Mouse (Mus musculus) neutrophil, adult 5-6 weeks (primary cell): ENCODE measurements around the gene Rras2. TPM values are rescaled to one million over a fixed set of nuclear protein-coding genes. Genes with fewer than 3 reads are reported as not detected.

Experiments
- ATAC-seq: fragments of 151-379, 151-347 bp; 2 replicates; pipeline ENCODE4 v1.8.0; 2017; ENCODE audit warnings: mild to moderate bottlenecking, moderate TSS enrichment; ENCODE audit not compliant: insufficient number of reproducible peaks, poor library complexity, low FRiP score, severe bottlenecking; ENCODE audit errors: extremely low read depth
- total RNA-seq: library from RNA; stranded (forward); fragments of 200-1000 nt; gene quantifications from 2 replicates; pipeline ENCODE4 v1.2.3, GENCODE M21; 2017

Rras2 gene
- total RNA-seq, 1 experiment from 2014 or later, result 59.9 TPM

- ATAC-seq, result 0 out of 2 replicates have a peak, but pooled peaks have one; percentile 21
These were observed 750 bp downstream of the Rras2 start for GRCm38 (mm10) chr7:114116711-114117351.

GRCm38 (mm10) chr7:114115961-114116360 is 1.6 kb downstream of the Rras2 start:
- no peak for ATAC-seq

GRCm38 (mm10) chr7:114114976-114115375 is 2.6 kb downstream of the Rras2 start:
- no peak for ATAC-seq

- no peak for ATAC-seq
These were observed 3.3 kb downstream of the Rras2 start for GRCm38 (mm10) chr7:114114284-114114683.

GRCm38 (mm10) chr7:114110500-114110899 is 7.1 kb downstream of the Rras2 start:
- no peak for ATAC-seq

- no peak for ATAC-seq
These were observed 11.7 kb downstream of the Rras2 start for GRCm38 (mm10) chr7:114105886-114106285.

- no peak for ATAC-seq
These were observed 13.8 kb downstream of the Rras2 start for GRCm38 (mm10) chr7:114103629-114104347.

- ATAC-seq, result no peak
These were observed 14.4 kb downstream of the Rras2 start for GRCm38 (mm10) chr7:114103152-114103551.

- no peak for ATAC-seq
These were observed 15.0 kb downstream of the Rras2 start for GRCm38 (mm10) chr7:114102609-114103008.

GRCm38 (mm10) chr7:114101412-114101811 is 16.2 kb downstream of the Rras2 start:
- ATAC-seq, result no peak

GRCm38 (mm10) chr7:114093548-114094174 is 23.9 kb downstream of the Rras2 start:
- peak; percentile 63 for ATAC-seq

- ATAC-seq, result no peak
These were observed 26.6 kb downstream of the Rras2 start for GRCm38 (mm10) chr7:114090892-114091545.

- ATAC-seq, result no peak
These were observed 27.4 kb downstream of the Rras2 start for GRCm38 (mm10) chr7:114090231-114090630.

GRCm38 (mm10) chr7:114088918-114089317 is 28.7 kb downstream of the Rras2 start:
- no peak for ATAC-seq

GRCm38 (mm10) chr7:114087986-114088385 is 29.6 kb downstream of the Rras2 start:
- peak; percentile 56; the same call in 1 of the 2 replicates for ATAC-seq

GRCm38 (mm10) chr7:114087341-114087740 is 30.2 kb downstream of the Rras2 start:
- ATAC-seq, result no peak

GRCm38 (mm10) chr7:114086021-114086710 is 31.4 kb downstream of the Rras2 start:
- ATAC-seq, result no peak

- peak; percentile 69 for ATAC-seq
These were observed 33.8 kb downstream of the Rras2 start for GRCm38 (mm10) chr7:114083760-114084159.

GRCm38 (mm10) chr7:114083088-114083487 is 34.5 kb downstream of the Rras2 start:
- no peak for ATAC-seq
